Mouse (Mus musculus): ENCODE data around the gene Rbfox2.

The Rbfox2 gene

GRCm38 (mm10) chr15:77332272-77332991 lies 25.6 kb upstream of the Rbfox2 start:
- peak; percentile 51 for DNase-seq (ENCODE audit: low read depth, low spot score)

DNA sequence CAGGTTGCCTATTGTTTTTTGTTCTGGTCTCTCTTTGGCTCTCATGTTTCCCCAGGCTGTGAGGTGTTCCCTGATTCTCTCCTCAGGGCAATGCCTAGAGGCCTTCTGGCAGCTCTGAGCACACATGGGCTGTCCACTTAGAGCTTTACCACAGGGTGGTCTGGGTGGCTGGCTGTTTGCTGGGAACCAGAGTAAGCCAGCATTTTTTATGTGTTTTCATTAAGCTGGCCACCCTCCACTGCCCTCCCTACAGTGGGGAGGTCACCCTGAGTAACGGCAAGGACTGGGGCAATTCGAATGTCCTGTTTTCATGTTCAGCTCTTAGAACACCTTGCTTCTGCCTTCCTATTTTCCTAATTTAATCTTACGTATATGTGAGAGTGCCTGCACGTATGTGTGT lies 24.6 kb upstream of the Rbfox2 start:
- DNase-seq (ENCODE audit: low read depth, low spot score): no peak

DNA sequence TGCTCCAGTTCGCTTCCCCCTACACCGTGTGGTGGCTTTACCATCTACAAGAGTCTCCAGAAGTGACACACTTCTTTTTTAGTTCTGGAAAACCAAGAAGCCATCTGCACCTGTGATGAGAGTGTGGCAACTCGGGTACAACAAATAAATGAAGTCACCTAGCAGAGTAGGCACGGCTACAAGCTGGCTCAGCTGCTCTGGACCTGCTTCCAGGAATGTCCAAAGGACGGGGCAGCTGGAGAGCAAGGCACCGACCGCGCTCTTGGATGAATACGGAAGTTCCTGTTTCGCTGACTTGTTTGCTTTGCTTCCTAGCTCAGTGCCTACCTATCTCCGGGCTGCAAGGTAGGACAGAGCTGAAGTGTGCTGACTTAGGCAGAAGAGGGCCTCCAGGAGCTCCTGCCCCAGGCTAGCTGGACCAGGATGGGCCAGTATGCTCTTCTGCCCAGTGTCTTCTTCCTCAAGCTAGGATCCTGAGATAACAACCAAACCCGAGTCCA lies 22.9 kb upstream of the Rbfox2 start:
- DNase-seq (ENCODE audit: low read depth, low spot score): no peak

GRCm38 (mm10) chr15:77326361-77326760 lies 19.6 kb upstream of the Rbfox2 start:
- DNase-seq (ENCODE audit: low read depth, low spot score): no peak

- DNase-seq (ENCODE audit: low read depth, low spot score): no peak
These were observed 17.6 kb upstream of the Rbfox2 start for GRCm38 (mm10) chr15:77324426-77324825.

DNA sequence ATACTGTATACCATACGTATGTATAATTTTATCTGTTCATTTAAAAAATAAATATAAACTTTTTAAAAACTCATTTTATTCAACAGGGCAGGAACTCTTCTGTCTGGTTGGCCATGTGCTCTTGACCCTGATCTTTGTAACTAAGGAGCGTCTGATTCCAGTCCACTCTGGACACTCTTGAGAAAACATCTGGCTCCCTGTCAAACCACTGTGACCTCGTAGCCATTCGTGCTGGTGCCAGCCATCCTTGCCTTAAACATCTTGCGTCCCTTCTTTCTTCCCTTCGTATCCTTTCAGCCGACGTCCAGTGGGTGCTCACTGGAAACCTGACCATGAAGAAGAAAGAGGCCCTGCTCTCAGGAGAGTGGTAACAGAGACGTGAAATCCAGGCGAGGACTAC lies 16.4 kb upstream of the Rbfox2 start:
- no peak for DNase-seq (ENCODE audit: low read depth, low spot score)

DNA sequence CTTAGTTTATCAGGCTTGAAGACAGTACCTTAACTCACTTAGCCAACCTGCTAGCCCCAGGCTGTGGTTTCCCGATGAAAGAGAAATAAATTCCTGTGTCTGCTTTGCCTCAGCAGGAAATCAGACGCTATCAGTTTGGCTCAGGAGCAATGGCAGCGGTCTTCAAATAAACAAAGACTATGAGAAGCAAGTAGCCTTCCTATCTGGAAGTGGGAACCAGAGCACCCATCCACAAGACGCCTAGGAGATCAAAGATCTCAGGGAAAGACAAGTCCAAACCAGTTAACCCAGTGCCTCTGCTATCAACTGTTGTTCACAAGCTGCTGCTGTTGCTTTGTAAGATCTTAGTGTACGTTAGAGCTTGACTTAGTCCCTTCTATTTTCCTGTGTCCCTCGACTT lies 6.9 kb upstream of the Rbfox2 start:
- DNase-seq (ENCODE audit: low read depth, low spot score): peak; percentile 58

DNA sequence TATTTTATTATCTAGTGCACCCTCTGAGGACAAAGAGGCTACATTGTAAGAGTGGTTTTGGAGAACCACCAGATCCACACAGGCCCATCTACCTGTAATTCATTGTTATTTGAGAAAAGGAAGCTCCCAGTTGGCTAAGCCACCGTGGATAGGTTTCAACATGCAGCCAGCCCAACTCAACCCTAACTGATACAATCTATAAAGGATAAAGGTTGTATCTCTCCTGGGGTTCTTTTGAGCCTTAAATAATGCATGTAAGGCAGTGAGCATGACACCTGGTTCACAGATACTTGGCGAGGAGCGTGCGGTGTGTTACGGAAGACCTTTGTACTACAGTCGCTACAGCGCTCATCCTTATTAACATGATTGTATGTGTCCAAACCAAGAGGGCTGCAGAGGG lies 6.0 kb upstream of the Rbfox2 start:
- DNase-seq (ENCODE audit: low read depth, low spot score): no peak

- DNase-seq (ENCODE audit: low read depth, low spot score): no peak
These were observed 1.1 kb upstream of the Rbfox2 start for GRCm38 (mm10) chr15:77307767-77308495.

DNA sequence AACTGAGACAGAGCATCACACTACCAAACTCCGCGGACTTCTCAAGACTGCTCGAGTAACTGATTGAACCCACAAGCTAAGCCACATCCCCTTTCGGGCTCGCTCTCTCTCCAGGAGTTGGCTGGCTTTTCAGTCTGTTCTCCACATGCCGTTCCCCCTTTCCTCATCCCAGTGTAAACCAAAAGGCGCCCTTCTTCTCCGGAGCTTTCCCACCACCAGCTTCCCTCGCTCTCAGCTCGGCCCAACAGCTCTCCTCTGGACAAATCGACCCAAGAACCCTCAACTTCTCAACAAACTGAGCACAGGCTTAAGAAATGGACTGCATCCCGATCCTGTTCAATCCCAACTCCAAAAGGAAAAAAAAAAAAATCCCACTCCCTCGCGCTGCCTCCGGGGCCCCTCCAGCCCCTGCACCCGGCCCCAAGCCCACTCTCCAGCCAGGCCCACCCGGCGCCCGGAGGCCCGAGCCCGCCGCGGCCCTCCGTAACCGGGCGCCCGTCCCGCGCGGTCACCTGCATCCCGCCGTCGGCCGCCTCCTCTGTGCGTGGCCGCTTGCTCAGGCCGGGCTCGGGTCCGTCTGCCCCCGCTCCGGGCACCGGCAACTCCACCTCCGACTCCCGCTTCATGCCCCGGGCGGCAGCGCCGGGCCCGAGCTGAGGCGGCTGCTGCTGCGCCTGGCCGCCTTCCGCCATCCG lies 805 bp downstream of the Rbfox2 start:
- DNase-seq (ENCODE audit: low read depth, low spot score): peak; percentile 45

DNA sequence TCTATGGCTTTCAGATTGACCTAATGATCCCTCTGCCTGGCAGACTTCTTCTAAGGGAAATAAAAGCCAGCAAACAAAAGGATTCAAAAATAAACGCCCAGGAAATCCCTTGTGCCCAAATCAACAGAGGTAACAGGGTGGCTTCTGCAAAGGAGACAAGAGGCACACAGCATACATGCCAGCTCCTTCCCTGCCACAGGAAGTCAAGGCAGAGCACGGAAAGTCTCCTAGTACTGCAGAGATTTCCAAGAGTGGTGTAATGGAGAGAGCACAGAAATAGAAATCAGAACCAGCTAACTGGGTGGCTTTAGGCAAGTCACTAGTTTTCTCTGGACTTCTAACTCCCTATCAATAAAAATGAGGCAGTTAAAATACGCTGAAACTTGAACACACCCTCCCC lies 1.8 kb downstream of the Rbfox2 start:
- no peak for DNase-seq (ENCODE audit: low read depth, low spot score)

DNA sequence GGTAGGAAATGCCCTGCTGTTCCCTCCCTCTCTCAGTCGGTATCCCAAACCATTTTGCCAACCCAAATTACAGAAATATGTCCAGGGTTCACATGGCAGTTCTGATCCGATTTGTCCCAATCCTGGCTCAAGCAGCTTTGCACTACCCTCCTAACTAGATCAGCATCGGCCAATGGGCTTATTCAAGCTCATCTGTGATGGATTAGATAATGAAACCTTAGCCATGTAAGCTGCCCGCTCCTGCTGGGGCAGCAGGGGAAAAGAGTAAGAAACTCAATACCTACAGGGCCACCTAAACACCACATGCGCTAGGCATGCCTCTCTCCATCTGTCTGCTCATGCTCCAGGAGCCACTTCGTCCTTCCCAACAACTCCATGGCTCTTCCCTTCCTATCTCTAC lies 5.7 kb downstream of the Rbfox2 start:
- no peak for DNase-seq (ENCODE audit: low read depth, low spot score)

- DNase-seq (ENCODE audit: low read depth, low spot score): no peak
These were observed 8.2 kb downstream of the Rbfox2 start for GRCm38 (mm10) chr15:77298564-77298963.

- DNase-seq (ENCODE audit: low read depth, low spot score): no peak
These were observed 10.2 kb downstream of the Rbfox2 start for GRCm38 (mm10) chr15:77296635-77297034.

DNA sequence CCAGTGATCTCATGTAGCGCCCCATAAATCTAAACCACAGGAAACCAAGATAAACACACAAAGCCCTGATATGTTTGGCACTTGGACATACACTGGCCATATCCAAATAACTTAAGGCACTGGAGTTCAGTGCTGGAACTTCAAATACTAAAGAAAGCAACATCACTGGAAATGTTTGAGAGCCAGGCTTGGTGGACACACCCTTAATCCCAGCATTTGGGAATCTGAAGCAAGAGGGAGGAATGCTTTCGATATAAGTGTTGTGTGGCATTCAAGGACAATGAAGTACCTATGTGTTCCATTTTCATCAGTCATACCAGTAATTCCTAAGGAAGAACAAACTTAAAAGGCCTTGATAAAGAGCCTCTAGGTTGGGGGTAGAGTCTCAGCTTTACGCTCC lies 13.3 kb downstream of the Rbfox2 start:
- DNase-seq (ENCODE audit: low read depth, low spot score): no peak

GRCm38 (mm10) chr15:77292381-77292780 lies 14.4 kb downstream of the Rbfox2 start:
- DNase-seq (ENCODE audit: low read depth, low spot score): no peak

GRCm38 (mm10) chr15:77291471-77291870 lies 15.3 kb downstream of the Rbfox2 start:
- no peak for DNase-seq (ENCODE audit: low read depth, low spot score)

GRCm38 (mm10) chr15:77290352-77290751 lies 16.5 kb downstream of the Rbfox2 start:
- DNase-seq (ENCODE audit: low read depth, low spot score): no peak

DNA sequence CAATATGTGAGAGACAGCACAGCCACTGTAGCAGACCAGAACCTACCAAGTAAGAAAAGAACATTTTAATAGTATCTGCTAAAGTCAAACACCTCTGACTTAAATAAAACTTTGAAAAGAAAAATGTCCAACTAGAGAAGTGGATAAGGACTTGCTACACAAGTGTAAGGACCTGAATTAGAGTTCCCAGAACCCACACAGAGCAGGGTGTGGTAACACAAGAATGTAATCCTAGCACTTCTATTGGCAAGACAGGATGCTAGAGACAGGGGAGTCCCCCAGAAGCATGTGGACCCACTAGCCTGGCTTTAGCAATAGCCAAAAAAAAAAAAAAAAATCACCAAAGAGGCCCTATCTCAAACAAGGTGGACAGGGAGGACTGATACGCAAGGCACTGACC lies 26.7 kb downstream of the Rbfox2 start:
- no peak for DNase-seq (ENCODE audit: low read depth, low spot score)

DNA sequence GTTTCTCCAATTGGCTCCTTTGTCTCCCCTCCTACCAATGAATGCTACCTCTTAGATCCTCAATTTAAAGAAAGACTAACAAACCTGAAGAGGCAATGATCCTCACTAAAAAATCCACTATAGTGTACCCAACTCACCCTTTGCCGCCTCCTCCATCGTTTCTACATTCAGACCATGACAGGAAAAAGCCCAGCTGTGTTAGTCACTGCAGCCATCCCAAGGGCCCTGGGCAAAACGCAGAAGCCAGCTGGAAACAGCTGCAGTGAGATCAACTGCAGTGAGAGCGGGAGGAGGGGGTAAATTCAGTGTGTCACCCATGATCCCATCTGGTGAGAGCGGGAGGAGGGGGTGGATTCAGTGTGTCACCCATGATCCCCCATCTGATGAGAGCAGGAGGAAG lies 28.0 kb downstream of the Rbfox2 start:
- DNase-seq (ENCODE audit: low read depth, low spot score): no peak

DNA sequence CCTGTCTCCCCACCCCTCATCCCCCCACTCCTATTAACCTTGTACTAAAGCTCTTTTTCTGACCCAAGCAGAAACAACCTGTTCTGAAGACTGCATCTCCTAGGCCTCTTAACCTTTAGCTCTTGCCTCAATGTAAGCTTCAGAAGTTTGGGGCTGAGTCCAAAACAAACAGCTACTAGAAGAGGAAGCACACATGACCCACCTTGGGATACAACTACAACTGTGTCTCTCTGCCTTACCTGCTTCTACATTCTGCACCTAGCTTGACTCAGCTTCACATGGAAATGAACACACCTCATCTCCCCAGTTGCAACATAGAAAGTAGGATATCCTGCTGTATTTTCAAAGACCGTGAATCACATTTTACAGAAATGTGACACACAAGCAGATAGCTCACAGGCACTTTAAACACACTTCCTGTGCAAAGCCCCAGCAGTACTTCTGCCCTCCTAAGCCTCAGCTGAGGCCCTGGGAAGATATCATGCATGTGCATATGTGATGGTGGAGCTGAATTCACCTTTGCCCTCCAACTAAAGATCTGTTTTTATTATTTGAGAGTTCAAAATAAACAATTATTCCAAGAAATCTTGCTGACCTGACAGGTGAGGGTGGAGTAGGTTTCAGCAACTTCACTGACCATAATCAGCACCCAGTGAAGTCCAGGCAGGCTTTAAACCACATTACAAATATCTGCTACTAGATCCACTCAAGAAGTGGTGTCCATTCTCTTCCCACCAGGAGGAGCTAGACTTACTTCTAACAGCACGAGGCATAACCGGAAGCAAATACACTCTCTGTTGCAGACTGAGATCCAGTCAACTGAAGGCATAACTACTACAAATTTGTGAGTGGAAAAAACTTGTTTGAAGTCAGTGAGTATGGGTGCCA lies 29.7 kb downstream of the Rbfox2 start:
- DNase-seq (ENCODE audit: low read depth, low spot score): peak; percentile 52

DNA sequence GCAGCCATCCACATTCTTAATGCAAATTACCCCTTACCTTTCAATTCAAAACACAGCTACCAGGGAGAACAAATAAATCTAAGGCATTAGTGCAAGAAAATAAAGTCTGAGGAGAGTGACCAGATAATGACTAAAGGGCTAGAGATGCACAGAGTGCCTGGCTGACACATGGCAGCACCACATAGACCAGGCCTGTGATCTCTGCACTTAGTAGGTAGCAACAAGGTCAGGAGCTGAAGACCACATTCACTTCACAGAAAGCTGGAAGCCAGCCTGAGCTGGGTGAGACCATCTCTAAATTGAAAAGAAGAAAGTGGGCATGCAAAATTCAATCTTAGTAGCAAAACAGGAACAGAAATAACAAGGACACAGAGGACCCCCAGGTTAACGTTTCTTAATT lies 30.5 kb downstream of the Rbfox2 start:
- DNase-seq (ENCODE audit: low read depth, low spot score): no peak

Data from ES-CJ7 (cell line).